Mouse (Mus musculus) bone marrow, adult 2 months (tissue): ENCODE measurements around the gene Ociad1.

Source experiments
- CTCF ChIP-seq: fragments of 200-500 bp; IDR thresholded peaks from 2 replicates; pipeline ENCODE4 v1.5.1; 2011; ENCODE audit warnings: low read length, control low read depth; ENCODE audit not compliant: control insufficient read depth, insufficient read depth
- POLR2A ChIP-seq: fragments of 200-500 bp; IDR thresholded peaks from 2 replicates; pipeline ENCODE4 v1.6.1; 2011; ENCODE audit warnings: low read depth, mild to moderate bottlenecking, control low read depth, low read length, borderline replicate concordance; ENCODE audit not compliant: control insufficient read depth

- TF ChIP-seq CTCF, result no peak
- peak; percentile 34; the same call in 1 of the 2 replicates for TF ChIP-seq POLR2A
These were observed 37.0 kb upstream of the Ociad1 start for GRCm38 (mm10) chr5:73255321-73256251.
